Mouse (Mus musculus) midbrain, embryonic 14.5 days (tissue): ENCODE data around the gene Mnat1. TPM values are rescaled to one million over a fixed set of nuclear protein-coding genes. Genes with fewer than 3 reads are reported as not detected.
A peak's percentile ranks its signal among the peaks of the same experiment; 100 is the strongest.

ENCODE experiments used
- ATAC-seq: fragments of 200-750 bp; cut with Nextera tagmentation; 2 replicates; pipeline ENCODE4 v1.8.0; 2017; ENCODE audit warnings: moderate number of reproducible peaks, moderate library complexity; ENCODE audit not compliant: low FRiP score, low TSS enrichment
- DNase-seq: peaks from one replicate; pipeline ENCODE4 v3.0.0-alpha.2; 2015
- H3K27ac ChIP-seq: fragments of 300-500 bp; sonication (generic); replicated peaks from 2 replicates; pipeline ENCODE4 v1.5.1; 2014; ENCODE audit warnings: mild to moderate bottlenecking, low read depth, low read length, moderate library complexity
- H3K27me3 ChIP-seq: fragments of 300-500 bp; sonication (generic); 2 replicates; pipeline ENCODE4 v1.6.1; 2014; ENCODE audit warnings: low read length, control low read depth, mixed read lengths; ENCODE audit not compliant: control insufficient read depth, insufficient read depth
- H3K36me3 ChIP-seq: fragments of 300-500 bp; sonication (generic); 2 replicates; pipeline ENCODE4 v1.6.1; 2014; ENCODE audit warnings: low read length, control low read depth; ENCODE audit not compliant: control insufficient read depth, insufficient read depth
- H3K4me1 ChIP-seq: fragments of 300-500 bp; sonication (generic); 2 replicates; pipeline ENCODE4 v1.6.1; 2014; ENCODE audit warnings: mild to moderate bottlenecking, antibody characterized with exemption, low read length, control low read depth; ENCODE audit not compliant: control insufficient read depth, insufficient read depth
- H3K4me2 ChIP-seq: fragments of 300-500 bp; sonication (generic); 2 replicates; pipeline ENCODE4 v1.6.1; 2014; ENCODE audit warnings: mild to moderate bottlenecking, low read length, moderate library complexity
- H3K4me3 ChIP-seq: fragments of 300-500 bp; sonication (generic); replicated peaks from 2 replicates; pipeline ENCODE4 v1.5.1; 2014; ENCODE audit warnings: low read depth, low read length
- H3K9ac ChIP-seq: fragments of 300-500 bp; sonication (generic); replicated peaks from 2 replicates; pipeline ENCODE4 v1.6.1; 2014; ENCODE audit warnings: mild to moderate bottlenecking, low read length, moderate library complexity
- H3K9me3 ChIP-seq: fragments of 300-500 bp; sonication (generic); 2 replicates; pipeline ENCODE4 v1.6.1; 2016; ENCODE audit warnings: low read length, control low read depth, mixed read lengths; ENCODE audit not compliant: control insufficient read depth
- WGBS: fragments of 180-500 bp; shearing (Covaris S2); extraction: QIAGEN DNeasy Blood & Tissue Kit; methylation state at CpG from one replicate; pipeline ENCODE4 v1.1.7; 2014; 5-methylcytosine and 5-hydroxymethylcytosine counted together
- polyA plus RNA-seq: library from polyadenylated mRNA; unstranded; fragments of >200 nt; fragmentation: Nextera tagmentation; extraction: Ambion mirVana; gene quantifications from 2 replicates; pipeline ENCODE4 v1.2.1, GENCODE M21; 2014

Gene Mnat1
- polyA plus RNA-seq, 1 experiment from 2014 or later = 20.3 TPM

DNA sequence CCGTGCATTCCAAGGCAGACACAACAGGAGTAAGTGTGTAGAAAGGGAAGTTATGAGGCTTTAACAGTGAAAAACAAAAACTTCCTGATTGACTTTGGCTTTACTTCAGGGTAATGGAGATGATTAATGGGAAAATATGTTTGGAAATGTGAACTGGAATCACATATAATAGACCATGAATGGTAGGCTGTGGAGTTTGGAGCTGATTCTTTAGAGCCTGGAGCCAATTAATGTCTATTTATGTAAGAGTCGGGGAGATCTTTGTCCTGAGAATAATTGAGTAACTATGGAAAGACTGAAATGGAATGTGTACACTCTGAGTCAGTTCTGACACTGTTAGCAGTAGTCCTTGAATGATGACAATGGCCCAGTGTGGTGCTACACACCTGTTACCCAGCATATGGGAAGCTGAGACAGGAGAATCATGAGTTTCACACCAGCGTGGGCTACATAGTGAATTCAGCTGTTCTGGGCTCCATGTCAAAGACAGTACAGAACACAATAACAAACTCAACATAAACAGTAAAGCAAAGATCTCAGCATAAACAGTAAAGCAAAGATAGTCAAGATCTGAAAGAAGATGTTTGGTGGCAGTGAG, 142.0 kb downstream of the Mnat1 start:
- no peaks in the 10 kb centered on the region for H3K4me1 ChIP-seq

GRCm38 (mm10) chr12:73266597-73266996, 143.1 kb downstream of the Mnat1 start:
- H3K36me3 ChIP-seq = no peaks in the 10 kb centered on the region
- DNase-seq = no peak
- no peaks in the 10 kb centered on the region for H3K4me1 ChIP-seq
- no peaks in the 10 kb centered on the region for H3K9me3 ChIP-seq
- H3K27ac ChIP-seq = no peak overlapping the region
- no peak overlapping the region for H3K4me2 ChIP-seq
- ATAC-seq = no peak
- no peak overlapping the region for H3K4me3 ChIP-seq
- whole genome bisulfite sequencing = 83% methylated on average over 1 of the region's 1 CpGs
- no peaks in the 10 kb centered on the region for H3K27me3 ChIP-seq
- no peak overlapping the region for H3K9ac ChIP-seq

More for the DNA sequence above, 142.0 kb downstream of the Mnat1 start:
- ATAC-seq = no peak
- no peak overlapping the region for H3K4me3 ChIP-seq
- 91% methylated on average over 3 of the region's 3 CpGs for WGBS
- no peak overlapping the region for H3K9ac ChIP-seq
- no peak for DNase-seq
- H3K36me3 ChIP-seq = no peaks in the 10 kb centered on the region
- no peaks in the 10 kb centered on the region for H3K27me3 ChIP-seq
- no peaks in the 10 kb centered on the region; the same call in 1 of the 2 replicates for H3K9me3 ChIP-seq
- no peak overlapping the region for H3K4me2 ChIP-seq
- no peak overlapping the region for H3K27ac ChIP-seq

- no peak for ATAC-seq
- H3K27me3 ChIP-seq = no peaks in the 10 kb centered on the region
- H3K4me2 ChIP-seq = no peak overlapping the region
- H3K27ac ChIP-seq = no peak overlapping the region
- no peaks in the 10 kb centered on the region for H3K9me3 ChIP-seq
- DNase-seq = no peak
- H3K9ac ChIP-seq = no peak overlapping the region
- H3K4me3 ChIP-seq = no peak overlapping the region
- WGBS = 83% methylated on average over 1 of the region's 1 CpGs
- H3K36me3 ChIP-seq = no peaks in the 10 kb centered on the region
- no peaks in the 10 kb centered on the region for H3K4me1 ChIP-seq
These were observed 145.0 kb downstream of the Mnat1 start for GRCm38 (mm10) chr12:73268497-73268896.

DNA sequence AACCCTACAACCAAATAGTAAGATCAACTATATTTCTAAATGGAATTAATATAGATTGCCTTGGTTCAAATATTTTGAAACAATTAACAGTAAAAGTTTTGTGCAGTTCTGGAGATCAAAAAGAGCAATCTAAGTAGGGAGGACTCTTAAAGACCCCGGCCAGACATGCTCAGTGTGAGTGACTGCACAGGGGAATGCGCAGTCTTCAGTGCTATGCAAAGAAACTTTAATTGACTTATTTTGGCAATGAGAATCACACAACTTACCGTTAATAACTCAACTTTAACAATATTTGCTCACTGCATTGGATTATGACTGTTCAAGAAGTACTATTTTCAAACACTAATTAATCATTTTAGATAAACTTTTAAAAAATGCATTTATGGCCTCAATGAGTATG, 146.0 kb downstream of the Mnat1 start:
- Histone ChIP-seq H3K36me3 (no peaks in the 10 kb centered on the region), H3K4me2 (no peak overlapping the region), H3K4me3 (no peak overlapping the region), H3K9ac (no peak overlapping the region), H3K27ac (no peak overlapping the region), H3K4me1 (no peaks in the 10 kb centered on the region), H3K9me3 (no peaks in the 10 kb centered on the region), H3K27me3 (no peaks in the 10 kb centered on the region)
- WGBS = 94% methylated on average over 3 of the region's 3 CpGs
- ATAC-seq = no peak
- DNase-seq = no peak

DNA sequence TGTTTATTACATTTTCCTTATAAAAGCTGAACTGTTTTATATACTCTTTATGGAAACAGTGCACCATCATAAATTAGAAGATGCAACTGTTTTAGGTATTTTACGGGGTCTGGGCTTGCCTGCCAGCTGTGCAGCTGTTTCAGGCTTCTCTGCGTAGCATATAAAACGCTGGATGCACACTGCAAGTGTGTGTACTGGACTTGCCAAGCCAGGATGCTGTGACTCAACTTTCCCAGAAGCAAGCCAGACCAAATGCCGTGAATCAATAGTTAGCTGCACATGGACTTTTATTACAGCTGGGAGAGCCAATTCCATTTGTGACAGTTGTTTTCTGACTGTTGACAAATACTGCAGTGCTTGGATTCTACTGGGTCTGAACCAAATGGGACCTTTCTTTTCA, 146.4 kb downstream of the Mnat1 start:
- ATAC-seq = no peak
- Histone ChIP-seq H3K4me1 (no peaks in the 10 kb centered on the region), H3K36me3 (no peaks in the 10 kb centered on the region), H3K9ac (no peak overlapping the region), H3K4me2 (no peak overlapping the region), H3K9me3 (no peaks in the 10 kb centered on the region), H3K4me3 (no peak overlapping the region), H3K27ac (no peak overlapping the region), H3K27me3 (no peaks in the 10 kb centered on the region)
- WGBS = 92% methylated on average over 4 of the region's 4 CpGs
- no peak for DNase-seq

DNA sequence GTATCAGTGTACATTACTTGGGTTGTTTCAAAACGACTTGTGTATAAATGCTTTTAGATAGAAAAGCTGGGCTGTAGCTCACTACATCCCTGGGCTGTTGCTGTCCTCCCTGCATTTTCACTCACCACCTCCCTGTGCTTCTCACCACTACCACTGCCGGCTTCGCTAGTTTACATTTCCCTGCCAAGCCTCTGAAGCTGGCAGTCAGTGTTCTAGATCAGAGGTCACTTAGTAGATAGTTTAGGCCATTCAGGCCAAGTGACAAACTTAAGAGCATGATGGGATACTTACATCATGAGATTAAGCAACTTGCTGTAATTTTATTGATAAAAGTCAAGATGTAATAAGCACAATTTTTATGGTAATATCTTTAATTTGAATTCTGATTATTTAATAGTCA, 151.4 kb downstream of the Mnat1 start:
- Histone ChIP-seq H3K36me3 (peaks cover 13% of the 10 kb centered on the region), H3K27me3 (no peaks in the 10 kb centered on the region), H3K9ac (no peak overlapping the region), H3K9me3 (peaks cover 6% of the 10 kb centered on the region; the same call in 1 of the 2 replicates), H3K27ac (no peak overlapping the region), H3K4me1 (no peaks in the 10 kb centered on the region), H3K4me3 (no peak overlapping the region), H3K4me2 (no peak overlapping the region)
- ATAC-seq (no peak), DNase-seq (no peak)
- WGBS = 95% methylated on average over 3 of the region's 3 CpGs

GRCm38 (mm10) chr12:73286287-73287092, 163.0 kb downstream of the Mnat1 start, which contains the start of the genes Trmt5 and Slc38a6:
Gene Trmt5, minus strand, starts transcription at chr12:73286710.
Gene Slc38a6, plus strand, starts transcription at chr12:73286779.
- Histone ChIP-seq H3K4me1 (peaks cover 13% of the 10 kb centered on the region; the same call in 1 of the 2 replicates), H3K4me3 (peak within 1 kb of the TSS; percentile 67), H3K36me3 (peaks cover 10% of the 10 kb centered on the region), H3K27ac (peak within 1 kb of the TSS; percentile 72), H3K4me2 (peak within 1 kb of the TSS; percentile 59), H3K27me3 (no peaks in the 10 kb centered on the region), H3K9ac (peak within 1 kb of the TSS; percentile 69), H3K9me3 (no peaks in the 10 kb centered on the region)
- DNase-seq (peak; percentile 97), ATAC-seq (peak; percentile 97)
- WGBS = under 1% methylated on average over 53 of the region's 53 CpGs

DNA sequence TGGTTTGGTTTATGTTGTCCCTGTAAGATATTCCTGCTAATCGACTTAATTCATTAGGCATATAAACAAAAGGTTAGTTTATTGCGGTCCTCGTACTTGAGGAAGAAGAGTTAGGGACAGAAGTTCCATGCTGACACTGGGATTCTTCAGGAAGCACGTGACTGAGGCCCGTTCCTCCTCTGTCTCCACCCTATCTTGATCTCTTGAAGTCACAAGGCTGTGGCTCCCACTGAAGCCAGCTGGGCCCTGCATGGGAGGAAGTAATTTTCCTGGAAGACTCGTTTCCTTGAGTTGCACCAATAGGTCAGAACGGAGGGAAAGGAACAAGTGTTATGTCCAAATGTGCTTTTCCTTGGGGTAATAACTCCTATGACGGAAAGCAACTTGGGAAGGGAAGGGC, 164.1 kb downstream of the Mnat1 start:
- H3K27me3 ChIP-seq = no peaks in the 10 kb centered on the region
- WGBS = 76% methylated on average over 8 of the region's 8 CpGs
- H3K4me2 ChIP-seq = peak overlapping the region; percentile 59
- no peaks in the 10 kb centered on the region; the same call in 1 of the 2 replicates for H3K36me3 ChIP-seq
- DNase-seq (peak; percentile 7), ATAC-seq (no peak)
- H3K9me3 ChIP-seq = no peaks in the 10 kb centered on the region
- H3K4me1 ChIP-seq = peaks cover 13% of the 10 kb centered on the region; the same call in 1 of the 2 replicates
- H3K27ac ChIP-seq = no peak overlapping the region
- H3K9ac ChIP-seq = peak overlapping the region; percentile 69; the same call in 1 of the 2 replicates
- peak overlapping the region; percentile 67; the same call in 1 of the 2 replicates for H3K4me3 ChIP-seq
